Mouse (Mus musculus) kidney, postnatal 4 days (tissue): ENCODE measurements at regions not wholly inside any gene's neighbourhood (a gene's known extent, or its start where the extent isn't known, plus 50 kb on each side); places are given as distances from the start of the nearest gene placed in this dataset.

ENCODE experiments used
- DNase-seq, 2 experiments: peaks; one replicate each; pipeline ENCODE4 v3.0.0; 2021; ENCODE audit warnings: mixed read lengths in 2 of 2

DNA sequence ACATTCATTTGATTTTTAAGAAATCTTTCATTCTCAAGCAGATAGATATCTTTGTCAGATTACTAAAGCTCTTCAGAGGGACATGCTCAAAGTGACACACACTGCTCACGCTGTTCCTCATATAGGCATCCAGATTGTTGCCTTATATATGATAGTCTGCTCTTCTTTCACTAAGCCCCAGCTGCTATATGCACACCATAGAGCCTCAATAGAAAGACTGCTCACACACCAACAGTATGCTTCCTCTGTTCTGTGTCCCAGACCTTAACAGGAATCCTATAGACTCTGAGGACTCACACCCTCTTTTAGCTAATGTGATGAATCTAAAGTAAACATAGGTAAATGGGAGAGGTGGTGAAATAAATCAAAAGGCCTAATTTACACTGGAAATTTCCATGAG is 561.8 kb downstream of the Smarca1 start:
- no peak for DNase-seq

DNA sequence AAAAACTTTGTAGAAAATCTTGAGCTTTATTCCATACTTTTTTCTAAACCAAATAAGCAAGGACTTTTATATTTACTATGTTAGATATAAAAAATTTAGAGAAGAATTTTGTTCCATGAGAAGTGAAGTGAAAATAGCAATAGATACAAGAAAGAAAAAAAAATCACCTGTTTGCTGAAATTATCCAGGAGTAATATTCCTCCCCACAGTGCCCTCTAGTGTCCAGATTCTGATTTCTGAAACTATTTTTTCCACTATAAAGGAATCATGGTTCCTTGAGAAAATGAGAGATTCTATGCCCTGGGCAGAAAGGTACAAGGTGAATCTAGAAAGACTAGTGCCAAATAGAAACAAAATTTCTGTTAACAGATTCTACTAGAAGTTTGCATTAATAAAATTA is 564.0 kb downstream of the Smarca1 start:
- no peak for DNase-seq

DNA sequence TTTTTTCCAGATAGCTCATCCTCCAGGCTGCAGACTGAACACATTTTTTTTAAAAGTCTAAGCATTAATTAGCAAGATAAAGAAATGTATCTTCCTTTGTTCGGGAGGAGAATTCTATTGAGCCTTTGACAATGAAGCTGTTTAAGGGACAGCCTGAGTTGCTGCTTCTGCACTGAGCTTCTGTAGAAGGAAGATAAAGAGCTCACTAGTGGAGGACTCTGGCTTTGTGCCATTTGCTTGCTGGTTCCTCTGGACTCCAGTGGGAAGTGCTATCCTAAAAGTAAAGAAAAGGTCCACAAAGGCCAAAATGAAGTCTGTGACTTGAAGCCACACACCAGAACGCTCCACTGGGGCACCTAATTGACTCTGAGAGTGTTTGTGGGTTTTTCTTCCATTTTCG is 577.0 kb downstream of the Smarca1 start:
- no peak for DNase-seq

GRCm38 (mm10) chrX:47307140-47307539 is 585.6 kb downstream of the Smarca1 start:
- DNase-seq: no peak

DNA sequence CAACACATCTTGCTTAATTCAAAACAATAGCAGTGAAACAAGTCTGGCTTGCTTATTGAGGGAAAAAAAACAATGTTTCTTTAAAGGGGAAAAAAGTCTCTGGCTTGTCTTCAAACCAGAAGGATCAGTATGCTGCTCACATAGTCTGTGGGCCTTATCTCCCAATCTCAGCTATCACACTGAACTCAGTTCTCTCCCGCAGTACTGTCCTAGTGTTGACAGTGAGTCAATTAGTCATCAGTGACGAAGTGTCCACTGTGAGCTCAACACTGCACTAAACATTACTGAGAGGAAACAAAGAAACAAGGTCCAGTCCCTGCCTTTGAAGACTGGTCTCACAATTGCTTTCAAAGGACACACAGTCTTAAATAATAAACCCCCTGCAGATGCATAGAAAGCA is 589.2 kb downstream of the Smarca1 start:
- no peak for DNase-seq

DNA sequence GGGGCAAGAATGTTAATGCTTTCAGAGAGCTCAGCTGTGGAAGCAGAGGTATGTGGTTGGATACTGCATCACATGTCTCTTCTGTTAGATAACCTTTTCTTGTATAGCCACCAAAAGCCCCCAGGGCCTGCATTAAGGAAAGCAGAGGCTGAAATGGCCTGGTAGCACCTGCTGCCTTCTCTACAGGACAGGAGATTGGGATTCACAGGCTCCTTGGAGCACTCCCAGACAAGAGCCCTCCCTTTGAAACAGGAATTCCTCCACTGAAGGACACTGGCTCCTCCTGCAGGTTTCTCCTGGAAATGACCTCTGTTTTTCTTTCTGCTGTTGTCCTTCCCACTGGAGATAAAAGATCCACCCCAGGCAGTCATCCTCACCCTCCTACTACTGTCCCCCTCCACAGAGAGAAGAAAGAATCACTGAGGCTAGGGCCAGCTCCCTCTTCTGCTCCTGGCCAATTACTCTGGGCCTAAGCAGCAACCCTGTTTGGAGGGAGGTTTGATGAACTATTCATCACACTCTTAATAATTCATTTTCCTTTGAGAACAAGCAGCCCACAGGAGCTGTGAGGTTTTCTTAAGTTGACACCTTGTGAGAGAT is 600.1 kb downstream of the Smarca1 start:
- peak; percentile 17 to 27 for DNase-seq
